Mouse (Mus musculus): ENCODE measurements around the gene Samsn1. TPM values are rescaled to one million over a fixed set of nuclear protein-coding genes. Genes with fewer than 3 reads are reported as not detected.
A peak's percentile ranks its signal among the peaks of the same experiment; 100 is the strongest.

Samsn1 gene
- total and polyA plus RNA-seq, 2 experiments: 0.24 to 0.65 TPM

GRCm38 (mm10) chr16:75970266-75970998, 51.6 kb downstream of the Samsn1 start:
- no peaks in the 10 kb centered on the region for H3K27me3 ChIP-seq (ENCODE audit: control insufficient read depth, insufficient read depth, low read length)
- WGBS: 82% methylated on average over 6 of the region's 6 CpGs

GRCm38 (mm10) chr16:75962021-75962420, 60.1 kb downstream of the Samsn1 start:
- no peaks in the 10 kb centered on the region for H3K79me2 ChIP-seq (ENCODE audit: control insufficient read depth, insufficient read depth, low read length)
- WGBS: 64% methylated on average over 8 of the region's 8 CpGs
- H3K27me3 ChIP-seq (ENCODE audit: control insufficient read depth, insufficient read depth, low read length): no peaks in the 10 kb centered on the region
- peak; percentile 3 for DNase-seq (ENCODE audit: extremely low read depth, low read depth, low spot score)
- no peak overlapping the region for H3K9ac ChIP-seq (ENCODE audit: low read depth, low read length)
- H3K36me3 ChIP-seq (ENCODE audit: control insufficient read depth, insufficient read depth, low read length): no peaks in the 10 kb centered on the region
- no peak overlapping the region for H3K27ac ChIP-seq (replicated peaks; ENCODE audit: insufficient read depth, low read depth, low read length)
- no peak for TF ChIP-seq CTCF (IDR thresholded peaks at IDR 0.05; ENCODE audit: low read depth, low read length)
- TF ChIP-seq POLR2A (IDR thresholded peaks at IDR 0.05; ENCODE audit: extremely low read depth, insufficient read depth, low read length): no peak
- no peaks in the 10 kb centered on the region for H3K4me1 ChIP-seq (ENCODE audit: control insufficient read depth, insufficient read depth, low read length)
- no peak overlapping the region for H3K4me3 ChIP-seq (ENCODE audit: insufficient read depth, low read depth, low read length)

More at GRCm38 (mm10) chr16:75970266-75970998, 51.6 kb downstream of the Samsn1 start:
- Histone ChIP-seq H3K79me2 (ENCODE audit: control insufficient read depth, insufficient read depth, low read length) (no peaks in the 10 kb centered on the region), H3K27ac (replicated peaks; ENCODE audit: insufficient read depth, low read depth, low read length) (no peak overlapping the region), H3K36me3 (ENCODE audit: control insufficient read depth, insufficient read depth, low read length) (no peaks in the 10 kb centered on the region), H3K4me3 (ENCODE audit: insufficient read depth, low read depth, low read length) (no peak overlapping the region), H3K9ac (ENCODE audit: low read depth, low read length) (no peak overlapping the region), H3K4me1 (ENCODE audit: control insufficient read depth, insufficient read depth, low read length) (no peaks in the 10 kb centered on the region)
- TF ChIP-seq CTCF (IDR thresholded peaks at IDR 0.05; ENCODE audit: low read depth, low read length) (no peak), POLR2A (IDR thresholded peaks at IDR 0.05; ENCODE audit: extremely low read depth, insufficient read depth, low read length) (no peak)
- DNase-seq (ENCODE audit: extremely low read depth, low read depth, low spot score): no peak

- Histone ChIP-seq H3K9ac (ENCODE audit: low read depth, low read length) (no peak overlapping the region), H3K27me3 (ENCODE audit: control insufficient read depth, insufficient read depth, low read length) (no peaks in the 10 kb centered on the region), H3K79me2 (ENCODE audit: control insufficient read depth, insufficient read depth, low read length) (no peaks in the 10 kb centered on the region), H3K4me3 (ENCODE audit: insufficient read depth, low read depth, low read length) (no peak overlapping the region), H3K27ac (replicated peaks; ENCODE audit: insufficient read depth, low read depth, low read length) (no peak overlapping the region), H3K4me1 (ENCODE audit: control insufficient read depth, insufficient read depth, low read length) (no peaks in the 10 kb centered on the region), H3K36me3 (ENCODE audit: control insufficient read depth, insufficient read depth, low read length) (no peaks in the 10 kb centered on the region)
- TF ChIP-seq CTCF (IDR thresholded peaks at IDR 0.05; ENCODE audit: low read depth, low read length) (no peak), POLR2A (IDR thresholded peaks at IDR 0.05; ENCODE audit: extremely low read depth, insufficient read depth, low read length) (no peak)
- WGBS: 59% methylated on average over 5 of the region's 5 CpGs
- peak; percentile 22 for DNase-seq (ENCODE audit: extremely low read depth, low read depth, low spot score)
These were observed 60.6 kb downstream of the Samsn1 start for GRCm38 (mm10) chr16:75961487-75961886.

GRCm38 (mm10) chr16:75961036-75961435, 61.0 kb downstream of the Samsn1 start:
- Histone ChIP-seq H3K36me3 (ENCODE audit: control insufficient read depth, insufficient read depth, low read length) (no peaks in the 10 kb centered on the region), H3K9ac (ENCODE audit: low read depth, low read length) (no peak overlapping the region), H3K4me1 (ENCODE audit: control insufficient read depth, insufficient read depth, low read length) (no peaks in the 10 kb centered on the region), H3K4me3 (ENCODE audit: insufficient read depth, low read depth, low read length) (no peak overlapping the region), H3K79me2 (ENCODE audit: control insufficient read depth, insufficient read depth, low read length) (no peaks in the 10 kb centered on the region), H3K27ac (replicated peaks; ENCODE audit: insufficient read depth, low read depth, low read length) (no peak overlapping the region), H3K27me3 (ENCODE audit: control insufficient read depth, insufficient read depth, low read length) (no peaks in the 10 kb centered on the region)
- 84% methylated on average over 7 of the region's 7 CpGs for WGBS
- TF ChIP-seq POLR2A (IDR thresholded peaks at IDR 0.05; ENCODE audit: extremely low read depth, insufficient read depth, low read length) (no peak), CTCF (IDR thresholded peaks at IDR 0.05; ENCODE audit: low read depth, low read length) (no peak)
- DNase-seq (ENCODE audit: extremely low read depth, low read depth, low spot score): peak; percentile 57

- no peaks in the 10 kb centered on the region for H3K79me2 ChIP-seq (ENCODE audit: control insufficient read depth, insufficient read depth, low read length)
- H3K27me3 ChIP-seq (ENCODE audit: control insufficient read depth, insufficient read depth, low read length): no peaks in the 10 kb centered on the region
- no peaks in the 10 kb centered on the region for H3K36me3 ChIP-seq (ENCODE audit: control insufficient read depth, insufficient read depth, low read length)
- no peak for TF ChIP-seq POLR2A (IDR thresholded peaks at IDR 0.05; ENCODE audit: extremely low read depth, insufficient read depth, low read length)
- no peak for TF ChIP-seq CTCF (IDR thresholded peaks at IDR 0.05; ENCODE audit: low read depth, low read length)
- H3K9ac ChIP-seq (ENCODE audit: low read depth, low read length): no peak overlapping the region
- DNase-seq (ENCODE audit: extremely low read depth, low read depth, low spot score): no peak
- no peak overlapping the region for H3K4me3 ChIP-seq (ENCODE audit: insufficient read depth, low read depth, low read length)
- H3K4me1 ChIP-seq (ENCODE audit: control insufficient read depth, insufficient read depth, low read length): no peaks in the 10 kb centered on the region
- H3K27ac ChIP-seq (replicated peaks; ENCODE audit: insufficient read depth, low read depth, low read length): no peak overlapping the region
These were observed 88.7 kb downstream of the Samsn1 start for GRCm38 (mm10) chr16:75933357-75933756.

GRCm38 (mm10) chr16:75930222-75930553, 91.9 kb downstream of the Samsn1 start:
- Histone ChIP-seq H3K36me3 (ENCODE audit: control insufficient read depth, insufficient read depth, low read length) (no peaks in the 10 kb centered on the region), H3K4me3 (ENCODE audit: insufficient read depth, low read depth, low read length) (no peak overlapping the region), H3K4me1 (ENCODE audit: control insufficient read depth, insufficient read depth, low read length) (no peaks in the 10 kb centered on the region), H3K79me2 (ENCODE audit: control insufficient read depth, insufficient read depth, low read length) (no peaks in the 10 kb centered on the region), H3K27ac (replicated peaks; ENCODE audit: insufficient read depth, low read depth, low read length) (no peak overlapping the region), H3K27me3 (ENCODE audit: control insufficient read depth, insufficient read depth, low read length) (no peaks in the 10 kb centered on the region), H3K9ac (ENCODE audit: low read depth, low read length) (no peak overlapping the region)
- 74% methylated on average over 4 of the region's 4 CpGs for WGBS
- TF ChIP-seq POLR2A (IDR thresholded peaks at IDR 0.05; ENCODE audit: extremely low read depth, insufficient read depth, low read length) (no peak), CTCF (IDR thresholded peaks at IDR 0.05; ENCODE audit: low read depth, low read length) (no peak)
- DNase-seq (ENCODE audit: extremely low read depth, low read depth, low spot score): no peak

Measured in liver, adult 2 months (tissue).